Mouse (Mus musculus) erythroblast, embryonic 14.5 days (primary cell): ENCODE results near the gene Tmem246. TPM values are rescaled to one million over a fixed set of nuclear protein-coding genes. Genes with fewer than 3 reads are reported as not detected.
"Not testable (repeated sequence)": the region's sequence is repeated elsewhere in the genome, so short reads cannot be mapped to it uniquely, and the experiment has no call there.

ENCODE experiments used
- H3K27me3 ChIP-seq: 2 replicates; pipeline ENCODE4 v1.6.1; 2012; ENCODE audit warnings: inconsistent platforms; ENCODE audit not compliant: control insufficient read depth
- H3K36me3 ChIP-seq: 2 replicates; pipeline ENCODE4 v1.6.1; 2012; ENCODE audit warnings: mild to moderate bottlenecking, inconsistent platforms; ENCODE audit not compliant: control insufficient read depth
- H3K4me1 ChIP-seq: 2 replicates; pipeline ENCODE4 v1.6.1; 2012; ENCODE audit warnings: inconsistent platforms; ENCODE audit not compliant: control insufficient read depth
- H3K4me3 ChIP-seq: replicated peaks from 2 replicates; pipeline ENCODE3; 2012; ENCODE audit warnings: moderate library complexity, mild to moderate bottlenecking, inconsistent platforms
- H3K9me3 ChIP-seq: 2 replicates; pipeline ENCODE4 v1.6.1; 2012; ENCODE audit warnings: low read length, inconsistent platforms, mixed read lengths; ENCODE audit not compliant: control insufficient read depth
- GATA1 ChIP-seq: IDR thresholded peaks from 2 replicates; pipeline ENCODE4 v1.6.1; 2012; ENCODE audit warnings: low read length, inconsistent platforms, mixed read lengths
- TAL1 ChIP-seq: IDR thresholded peaks from 3 replicates; pipeline ENCODE4 v1.6.1; 2012; ENCODE audit warnings: low read length, inconsistent platforms, mixed read lengths
- polyA plus RNA-seq: library from polyadenylated mRNA; stranded (reverse); fragments of >175 nt; gene quantifications from 2 replicates; pipeline ENCODE4 v1.2.3, GENCODE M21; 2012

The Tmem246 gene
- 0.20 and 0.23 TPM in 2 replicates for polyA plus RNA-seq

GRCm38 (mm10) chr4:49597183-49598100, at the start of gene Tmem246:
Gene Tmem246, minus strand, starts transcription at chr4:49597876.
- peaks cover 16% of the 10 kb centered on the region for H3K4me1 ChIP-seq
- H3K9me3 ChIP-seq = no peaks in the 10 kb centered on the region
- H3K27me3 ChIP-seq = peaks cover 13% of the 10 kb centered on the region
- TF ChIP-seq TAL1 = no peak
- no peak for TF ChIP-seq GATA1
- H3K4me3 ChIP-seq = peak within 1 kb of the TSS; percentile 69
- H3K36me3 ChIP-seq = no peaks in the 10 kb centered on the region

- Histone ChIP-seq H3K9me3 (no peaks in the 10 kb centered on the region), H3K36me3 (peaks cover 89% of the 10 kb centered on the region), H3K4me3 (no peak overlapping the region), H3K27me3 (no peaks in the 10 kb centered on the region), H3K4me1 (peaks cover 7% of the 10 kb centered on the region)
- TF ChIP-seq GATA1 (peak; percentile 30; the same call in 1 of the 2 replicates), TAL1 (peak; percentile 39; the same call in 1 of the 3 replicates)
These were observed 42.2 kb upstream of the Tmem246 start for GRCm38 (mm10) chr4:49639913-49640312.

- Histone ChIP-seq H3K9me3 (no peaks in the 10 kb centered on the region), H3K4me3 (no peak overlapping the region), H3K36me3 (peaks cover 85% of the 10 kb centered on the region), H3K27me3 (no peaks in the 10 kb centered on the region), H3K4me1 (peaks cover 25% of the 10 kb centered on the region)
- TF ChIP-seq GATA1 (no peak), TAL1 (no peak)
These were observed 40.1 kb upstream of the Tmem246 start for GRCm38 (mm10) chr4:49637821-49638220.

GRCm38 (mm10) chr4:49632139-49632481, 34.4 kb upstream of the Tmem246 start:
- H3K36me3 ChIP-seq = peaks cover 37% of the 10 kb centered on the region
- no peaks in the 10 kb centered on the region for H3K9me3 ChIP-seq
- peaks cover 29% of the 10 kb centered on the region for H3K4me1 ChIP-seq
- TF ChIP-seq GATA1 = no peak
- no peak for TF ChIP-seq TAL1
- peak overlapping the region; percentile 74 for H3K4me3 ChIP-seq
- no peaks in the 10 kb centered on the region for H3K27me3 ChIP-seq

- Histone ChIP-seq H3K27me3 (no peaks in the 10 kb centered on the region), H3K4me1 (peaks cover 30% of the 10 kb centered on the region), H3K9me3 (no peaks in the 10 kb centered on the region), H3K36me3 (peaks cover 31% of the 10 kb centered on the region), H3K4me3 (peak within 1 kb of the TSS; percentile 74)
- TF ChIP-seq GATA1 (no peak), TAL1 (no peak)
These were observed 33.9 kb upstream of the Tmem246 start, which contains the start of gene Rnf20 for GRCm38 (mm10) chr4:49631319-49632138. Gene Rnf20, plus strand, starts transcription at chr4:49632006.

GRCm38 (mm10) chr4:49628941-49629340, 31.3 kb upstream of the Tmem246 start:
- no peaks in the 10 kb centered on the region for H3K27me3 ChIP-seq
- peaks cover 31% of the 10 kb centered on the region for H3K4me1 ChIP-seq
- peaks cover 5% of the 10 kb centered on the region for H3K36me3 ChIP-seq
- H3K9me3 ChIP-seq = no peaks in the 10 kb centered on the region
- no peak for TF ChIP-seq GATA1
- TF ChIP-seq TAL1 = no peak
- no peak overlapping the region for H3K4me3 ChIP-seq

GRCm38 (mm10) chr4:49626973-49627372, 29.3 kb upstream of the Tmem246 start:
- Histone ChIP-seq H3K36me3 (no peaks in the 10 kb centered on the region), H3K4me3 (no peak overlapping the region), H3K27me3 (no peaks in the 10 kb centered on the region), H3K4me1 (peaks cover 17% of the 10 kb centered on the region), H3K9me3 (no peaks in the 10 kb centered on the region)
- TF ChIP-seq TAL1 (no peak), GATA1 (no peak)

- H3K36me3 ChIP-seq, H3K9me3 ChIP-seq, H3K27me3 ChIP-seq, H3K4me3 ChIP-seq: not testable (repeated sequence)
- peaks cover 12% of the 10 kb centered on the region for H3K4me1 ChIP-seq
These were observed 27.3 kb upstream of the Tmem246 start for GRCm38 (mm10) chr4:49624969-49625368.

- H3K4me1 ChIP-seq = peaks cover 12% of the 10 kb centered on the region
- TF ChIP-seq TAL1 (no peak), GATA1 (no peak)
- no peaks in the 10 kb centered on the region for H3K9me3 ChIP-seq
- H3K36me3 ChIP-seq = no peaks in the 10 kb centered on the region
- H3K27me3 ChIP-seq = no peaks in the 10 kb centered on the region
- no peak overlapping the region for H3K4me3 ChIP-seq
These were observed 26.2 kb upstream of the Tmem246 start for GRCm38 (mm10) chr4:49623916-49624315.
